Mouse (Mus musculus) layer of hippocampus, postnatal 14 days (tissue): ENCODE data around the gene Lrsam1. TPM values are rescaled to one million over a fixed set of nuclear protein-coding genes. Genes with fewer than 3 reads are reported as not detected.
A peak's percentile ranks its signal among the peaks of the same experiment; 100 is the strongest.
"Not testable (repeated sequence)": the region's sequence is repeated elsewhere in the genome, so short reads cannot be mapped to it uniquely, and the experiment has no call there.

Experiments
- DNase-seq, 2 experiments: peaks; one replicate each; pipeline ENCODE4 v3.0.0; 2021 to 2022; ENCODE audit warnings: low spot score in 2 of 2, mixed read lengths in 1 of 2
- long read RNA-seq, 2 experiments: library from polyadenylated mRNA; stranded (forward); transcript quantifications; one replicate each; pipeline ENCODE4 v2.0.0; 2021
- total RNA-seq, 2 experiments: library from RNA; stranded (reverse); gene quantifications; 2 replicates each; pipeline ENCODE4 v1.2.3; 2021

Lrsam1 gene
- 10 to 100 TPM; 33.9 to 38.2 TPM for total RNA-seq
- long read RNA-seq, experiment 1, full-length matches to known transcripts, result 3 of 21 reads
- long read RNA-seq, experiment 1, partial matches to known transcripts, result 9 of 21 reads
- long read RNA-seq, experiment 1, other reads (novel, unspliced or antisense), result 9 of 21 reads
- long read RNA-seq, experiment 2, full-length matches to known transcripts, result 1 of 17 reads
- long read RNA-seq, experiment 2, partial matches to known transcripts, result 4 of 17 reads
- long read RNA-seq, experiment 2, other reads (novel, unspliced or antisense), result 12 of 17 reads

DNA sequence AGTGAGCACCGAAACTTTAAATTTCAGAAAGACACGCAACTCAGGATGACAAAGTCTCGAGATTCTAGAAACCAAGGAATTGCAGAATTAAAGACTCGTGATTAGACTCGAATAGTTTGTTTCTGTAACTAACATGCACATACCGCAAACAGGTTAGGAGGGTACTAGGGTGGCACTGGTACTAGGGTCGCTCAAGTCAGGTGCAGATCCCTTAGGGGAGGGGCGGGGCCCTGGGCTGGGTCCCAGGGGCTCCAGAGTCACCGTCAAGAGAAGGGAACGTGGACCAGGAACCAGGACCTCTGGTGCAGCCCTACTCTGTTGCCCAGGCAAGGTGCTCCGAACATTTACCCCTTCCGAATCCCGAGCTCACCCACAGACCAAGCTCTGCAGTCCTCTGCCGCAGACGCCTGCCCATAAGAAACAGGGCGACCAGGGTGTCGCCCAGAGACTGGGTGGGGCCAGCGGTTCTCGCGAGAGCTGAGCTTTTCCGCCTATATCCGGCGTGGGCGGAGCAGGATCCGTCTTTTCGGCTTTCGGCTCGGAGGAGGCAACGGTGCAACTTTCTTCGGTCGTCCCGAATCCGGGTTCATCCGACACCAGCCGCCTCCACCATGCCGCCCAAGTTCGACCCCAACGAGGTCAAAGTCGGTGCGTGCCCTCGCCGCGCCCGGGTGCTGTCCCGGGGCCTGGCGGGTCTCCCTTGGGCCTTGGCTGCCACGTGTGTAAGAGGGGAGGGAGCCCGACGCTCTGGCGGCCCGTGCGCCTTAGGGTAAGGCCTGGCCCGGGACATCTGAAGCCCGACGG is at the start of gene Lrsam1, which contains the start of gene Rpl12:
Gene Lrsam1, minus strand, starts transcription at position 423 of the 804 bp plus-strand sequence.
Gene Rpl12, plus strand, starts transcription at position 368 of the 804 bp plus-strand sequence.
- DNase-seq, result peak; percentile 93 to 94

DNA sequence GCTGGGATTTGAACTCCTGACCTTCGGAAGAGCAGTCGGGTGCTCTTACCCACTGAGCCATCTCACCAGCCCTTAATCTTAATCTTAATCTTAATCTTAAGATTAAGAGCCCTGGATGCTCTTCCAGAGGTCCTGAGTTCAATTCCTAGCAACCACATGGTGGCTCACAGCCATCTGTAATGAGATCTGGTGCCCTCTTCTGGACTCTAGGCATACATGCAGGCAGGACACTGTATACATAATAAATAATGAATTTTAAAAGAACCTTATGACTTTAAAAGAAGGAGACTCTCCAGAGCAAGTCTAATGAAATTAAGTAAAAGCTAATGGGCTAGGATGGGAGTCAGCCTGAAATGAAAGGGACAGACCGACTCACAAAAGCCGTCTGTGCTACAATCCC is 47.6 kb upstream of the Lrsam1 start:
- not testable (repeated sequence) for DNase-seq

DNA sequence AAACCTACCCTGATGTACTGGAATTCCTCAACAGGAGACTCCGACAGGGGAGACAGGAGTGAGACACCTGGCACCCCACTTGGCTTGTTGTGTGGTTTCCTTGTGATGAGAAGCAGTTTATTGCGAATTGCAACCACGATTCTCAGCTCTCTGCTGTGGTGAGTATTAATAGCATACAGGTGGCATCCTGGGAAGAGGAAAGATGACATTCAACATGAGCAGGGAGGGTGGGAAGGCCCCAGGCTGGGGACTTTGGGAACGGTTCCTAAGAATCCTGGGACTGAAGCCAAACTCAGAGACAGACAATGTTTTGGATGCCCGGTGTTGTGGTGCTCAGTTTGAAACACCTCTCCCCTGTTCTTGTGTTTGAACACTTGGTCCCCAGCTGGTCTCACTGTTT is 43.6 kb upstream of the Lrsam1 start:
- peak in 1 of 2 experiments; percentile 63 for DNase-seq

DNA sequence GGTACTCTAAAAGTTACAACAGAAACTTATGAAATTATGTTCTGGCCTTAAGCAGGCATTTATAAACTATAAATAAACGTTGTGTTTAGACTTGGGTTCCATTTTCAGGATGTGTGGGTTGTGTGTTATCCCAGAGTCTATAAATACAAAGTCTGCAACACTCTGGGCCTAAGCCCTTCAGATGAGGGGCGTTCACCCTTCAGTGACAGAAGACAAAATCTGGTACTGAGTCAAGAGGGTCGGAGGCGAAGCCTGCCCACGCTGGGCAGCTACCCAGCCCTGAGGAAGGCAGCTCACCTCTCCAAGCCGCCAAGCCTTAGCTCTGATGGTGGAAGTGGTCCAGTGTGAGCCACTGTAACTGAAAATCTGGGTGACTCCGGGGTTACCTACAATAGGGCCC is 40.7 kb upstream of the Lrsam1 start:
- no peak for DNase-seq

DNA sequence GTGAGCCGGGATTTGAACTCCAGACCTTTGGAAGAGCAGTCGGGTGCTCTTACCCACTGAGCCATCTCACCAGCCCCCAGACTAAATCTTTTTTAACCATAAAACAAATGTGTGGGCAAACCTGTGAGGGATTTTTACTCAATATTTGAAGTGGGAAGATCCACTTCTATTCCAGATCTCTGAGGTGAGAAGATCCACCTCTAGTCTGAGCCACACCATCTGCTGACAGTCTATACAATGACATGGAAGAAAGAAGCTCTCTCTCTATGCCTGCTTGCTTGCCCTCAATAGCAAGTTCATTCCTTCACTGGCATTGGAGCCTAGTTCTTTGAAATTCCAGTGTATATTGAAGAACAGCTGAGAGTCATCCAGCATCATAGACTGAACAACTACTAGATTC is 38.3 kb upstream of the Lrsam1 start:
- DNase-seq, result no peak

GRCm38 (mm10) chr2:32997792-32998191 is 36.4 kb upstream of the Lrsam1 start:
- no peak for DNase-seq

DNA sequence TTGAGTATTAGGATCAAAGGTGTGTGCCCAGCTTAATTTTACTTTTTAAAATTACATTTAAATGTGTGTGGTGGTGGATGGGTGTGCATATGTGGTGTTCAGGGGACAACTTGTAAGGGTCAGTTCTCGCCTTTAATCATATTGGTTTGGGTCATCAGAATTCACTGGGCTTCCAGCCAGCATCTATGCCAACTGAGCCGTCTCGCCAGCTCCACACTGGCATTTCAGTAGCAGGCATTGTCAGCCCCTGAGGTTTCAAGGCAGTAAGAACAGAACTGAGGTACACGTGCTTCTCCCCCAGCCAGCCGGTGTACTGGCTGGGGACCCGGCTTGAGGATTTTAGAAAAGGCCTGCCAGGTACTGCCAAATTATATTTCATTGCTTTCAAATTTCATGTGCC is 35.7 kb upstream of the Lrsam1 start:
- DNase-seq, result no peak

- DNase-seq, result no peak
Measured at GRCm38 (mm10) chr2:32992130-32992529, 30.7 kb upstream of the Lrsam1 start.

- no peak for DNase-seq
Measured at GRCm38 (mm10) chr2:32990167-32990832, 28.9 kb upstream of the Lrsam1 start.

GRCm38 (mm10) chr2:32989376-32989775 is 28.0 kb upstream of the Lrsam1 start:
- DNase-seq, result no peak

DNA sequence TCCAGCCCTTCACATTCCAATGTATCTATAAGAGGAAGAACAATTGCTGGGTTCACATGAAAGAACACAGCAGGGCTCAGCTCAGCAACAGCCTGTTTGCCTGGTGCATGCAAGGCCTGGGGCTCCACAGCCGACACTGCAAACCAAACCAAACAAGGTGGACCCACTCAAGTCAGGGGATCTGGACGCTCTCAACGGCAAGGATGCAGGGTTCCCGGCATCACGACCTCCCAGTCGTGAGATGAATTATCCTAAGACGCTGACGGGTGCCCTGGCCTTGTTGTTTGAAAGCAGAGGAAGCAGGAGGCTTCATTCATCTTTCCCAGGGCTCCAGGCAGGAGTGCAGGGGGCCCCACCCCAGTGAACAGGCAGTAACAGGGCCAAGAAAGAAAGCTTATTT is 24.4 kb upstream of the Lrsam1 start:
- no peak for DNase-seq

GRCm38 (mm10) chr2:32983617-32984016 is 22.2 kb upstream of the Lrsam1 start:
- no peak for DNase-seq

DNA sequence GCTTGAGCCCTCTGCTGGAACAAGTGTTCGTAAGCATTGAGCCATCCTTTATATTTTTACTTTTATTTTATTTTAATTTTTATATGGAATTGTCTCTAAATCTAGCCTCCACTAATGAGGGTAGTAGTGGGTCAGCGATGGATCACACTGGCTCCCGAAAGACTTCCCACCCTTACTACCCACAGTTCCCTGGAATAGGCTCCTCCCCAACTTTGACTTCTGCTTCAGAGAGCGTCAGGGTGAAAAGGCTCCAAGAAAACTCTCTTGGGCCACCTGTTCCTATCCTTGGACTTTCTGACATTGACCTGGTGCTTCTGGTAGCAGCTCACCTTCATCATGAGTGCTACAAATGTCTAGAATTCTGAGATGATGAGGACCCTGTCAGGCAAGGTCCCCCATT is 21.3 kb upstream of the Lrsam1 start:
- DNase-seq, result no peak

GRCm38 (mm10) chr2:32981725-32982271 is 20.4 kb upstream of the Lrsam1 start, which contains the start of gene Slc2a8:
Gene Slc2a8, minus strand, starts transcription at chr2:32982083.
- peak; percentile 84 to 95 for DNase-seq

GRCm38 (mm10) chr2:32981281-32981680 is 19.9 kb upstream of the Lrsam1 start:
- DNase-seq, result no peak

GRCm38 (mm10) chr2:32979675-32980074 is 18.3 kb upstream of the Lrsam1 start:
- DNase-seq, result no peak

DNA sequence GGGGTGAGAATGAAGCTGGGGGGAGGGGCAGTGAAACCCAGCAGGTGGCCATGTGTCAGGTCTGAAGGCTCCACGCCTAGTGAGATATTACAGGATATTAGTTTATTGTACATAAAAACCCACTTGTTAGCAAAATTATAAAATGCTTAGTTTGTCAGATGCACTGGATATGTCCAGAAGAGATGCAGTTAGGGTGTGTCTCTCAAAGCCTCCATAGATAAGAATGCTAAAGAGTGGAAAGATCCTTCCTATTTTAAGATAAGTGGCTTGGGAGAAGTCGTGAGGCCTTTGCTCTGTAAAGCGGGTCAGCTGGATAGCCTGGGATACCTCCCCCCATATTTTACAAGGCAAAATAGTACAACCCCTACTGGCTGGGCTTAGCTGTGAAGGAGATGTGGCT is 17.3 kb upstream of the Lrsam1 start:
- no peak for DNase-seq

GRCm38 (mm10) chr2:32977114-32977513 is 15.7 kb upstream of the Lrsam1 start:
- DNase-seq, result no peak

DNA sequence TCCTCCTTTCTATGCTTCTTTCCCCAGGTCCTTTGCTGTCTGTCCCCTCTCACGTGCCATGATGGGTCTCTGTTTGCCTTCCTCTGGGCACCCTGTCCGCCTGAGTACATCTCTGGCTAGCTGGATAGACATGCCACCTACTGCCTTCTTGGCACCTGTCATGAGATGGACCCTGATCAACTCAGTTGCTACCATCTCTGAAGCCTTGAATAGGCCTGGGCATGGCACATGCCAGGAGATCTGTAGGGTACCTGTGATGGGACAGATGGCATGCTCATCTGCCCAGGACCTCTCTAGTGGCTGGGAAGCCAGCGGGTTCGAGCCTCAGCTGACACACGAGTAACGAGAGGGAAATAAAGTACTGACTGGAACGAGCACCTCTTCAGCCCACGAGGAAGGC is 12.8 kb upstream of the Lrsam1 start:
- no peak for DNase-seq

DNA sequence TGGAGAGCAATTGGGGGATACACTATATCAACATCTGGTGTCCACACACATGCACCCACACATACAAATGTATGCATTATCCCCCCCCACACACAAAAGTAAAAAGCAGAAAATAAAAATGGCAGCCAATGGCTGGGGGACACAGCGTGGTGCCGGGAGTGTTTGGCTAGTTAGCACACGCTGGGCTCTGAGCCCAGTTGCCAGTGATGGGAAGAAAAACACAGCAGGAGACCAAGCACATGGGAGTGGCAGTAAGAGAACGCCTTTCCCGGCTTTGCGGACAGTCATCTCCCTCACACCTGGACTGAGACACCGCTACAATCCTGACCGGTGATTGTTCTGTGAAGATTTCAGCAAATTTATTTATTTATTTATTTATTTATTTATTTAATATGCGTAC is 9.8 kb upstream of the Lrsam1 start:
- DNase-seq, result no peak

- DNase-seq, result no peak
Measured at GRCm38 (mm10) chr2:32969326-32969725, 7.9 kb upstream of the Lrsam1 start.
